Mouse (Mus musculus): ENCODE measurements around the gene Hadha.

DNA sequence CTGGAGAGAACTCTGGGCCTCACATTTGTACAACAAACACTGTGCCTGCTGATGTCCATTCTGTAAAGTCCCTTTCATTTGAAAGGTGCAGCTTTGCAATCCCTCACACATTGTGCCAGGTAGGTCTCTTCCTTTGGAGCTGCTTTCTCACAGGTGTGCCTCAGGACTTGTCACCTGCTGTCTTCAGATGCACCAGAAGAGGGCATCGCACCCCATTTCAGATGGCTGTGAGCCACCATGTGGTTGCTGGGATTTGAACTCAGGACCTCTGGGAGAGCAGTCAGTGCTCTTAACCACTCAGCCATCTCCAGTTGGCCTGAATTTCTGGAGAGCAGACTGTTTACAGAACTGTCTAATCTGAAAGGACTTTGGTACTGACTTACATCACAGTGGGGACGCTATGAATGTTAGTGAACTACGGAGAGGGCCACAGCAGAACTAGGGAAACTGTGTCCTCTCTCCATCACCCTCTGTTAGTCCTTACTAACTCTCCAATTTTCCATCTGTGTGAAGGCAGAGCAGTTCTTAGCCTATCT lies 42.4 kb downstream of the Hadha start:
- TF ChIP-seq CTCF (IDR thresholded peaks at IDR 0.05; ENCODE audit: low read depth, low read length) (0 out of 2 replicates have a peak, but pooled peaks have one; percentile 24), POLR2A (IDR thresholded peaks at IDR 0.05; ENCODE audit: borderline replicate concordance, low read depth, low read length) (no peak)

Data from bone marrow macrophage, adult 2 months (primary cell).